Mouse (Mus musculus) kidney, postnatal 36 days (tissue): ENCODE measurements around the gene Ogn.

ENCODE experiments used
- DNase-seq, 2 experiments: peaks; one replicate each; pipeline ENCODE4 v3.0.0; 2021 to 2022; ENCODE audit warnings: mixed read lengths in 2 of 2

The Ogn gene

DNA sequence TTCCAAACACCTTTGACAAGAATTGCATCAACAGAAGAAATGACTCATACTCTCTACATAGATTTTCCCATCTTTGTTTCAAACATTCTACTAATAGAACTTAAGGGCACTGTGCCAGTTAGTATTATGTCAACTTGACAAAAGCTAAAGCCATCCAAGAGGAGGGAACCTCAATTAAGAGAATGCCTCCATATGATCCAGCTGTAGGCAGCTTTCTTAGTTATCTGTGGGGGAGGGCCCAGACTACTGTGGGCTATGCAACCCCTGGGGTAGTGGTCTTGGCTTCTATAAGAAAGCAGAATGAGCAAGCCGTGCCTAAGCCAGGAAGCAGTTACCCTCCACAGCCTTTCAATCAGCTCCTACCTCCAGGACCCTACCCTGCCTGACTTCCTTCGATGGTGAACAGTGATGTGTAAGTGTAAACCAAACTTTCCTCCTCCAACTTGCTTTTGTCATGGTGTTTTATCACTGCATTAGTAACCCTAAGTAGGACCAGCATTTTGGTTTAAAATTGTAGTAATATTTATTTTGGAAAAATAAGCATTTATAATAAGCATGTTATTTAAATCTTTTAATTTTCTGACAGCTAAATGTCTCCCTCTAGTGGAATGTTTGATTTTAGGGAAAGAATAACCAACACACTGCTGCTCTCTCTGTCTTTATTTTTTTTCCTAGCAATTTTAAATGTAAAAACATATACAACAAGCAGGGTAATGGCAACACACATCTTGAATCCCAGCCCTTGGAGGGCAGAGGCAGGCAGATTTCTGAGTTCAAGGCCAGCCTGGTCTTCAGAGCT is 37.1 kb downstream of the Ogn start:
- no peak for DNase-seq

DNA sequence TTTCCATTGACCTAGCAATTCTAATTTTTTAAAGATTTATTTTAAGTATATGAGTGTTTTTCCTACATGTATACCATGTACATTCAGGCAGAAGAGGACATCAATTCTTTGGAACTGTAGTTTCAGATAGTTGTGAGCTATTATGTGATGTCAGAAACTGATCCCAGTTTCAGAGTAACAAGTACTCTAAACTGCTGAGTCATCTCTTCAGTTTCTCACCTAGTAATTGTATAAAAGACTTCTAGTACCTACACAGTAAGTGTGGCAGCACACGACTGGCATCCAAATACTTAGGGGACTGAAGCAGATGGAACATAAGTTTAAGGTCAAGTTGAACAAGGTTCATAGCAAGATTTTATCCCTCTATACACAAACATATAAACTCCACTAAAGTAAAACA is 38.2 kb downstream of the Ogn start:
- DNase-seq = no peak

DNA sequence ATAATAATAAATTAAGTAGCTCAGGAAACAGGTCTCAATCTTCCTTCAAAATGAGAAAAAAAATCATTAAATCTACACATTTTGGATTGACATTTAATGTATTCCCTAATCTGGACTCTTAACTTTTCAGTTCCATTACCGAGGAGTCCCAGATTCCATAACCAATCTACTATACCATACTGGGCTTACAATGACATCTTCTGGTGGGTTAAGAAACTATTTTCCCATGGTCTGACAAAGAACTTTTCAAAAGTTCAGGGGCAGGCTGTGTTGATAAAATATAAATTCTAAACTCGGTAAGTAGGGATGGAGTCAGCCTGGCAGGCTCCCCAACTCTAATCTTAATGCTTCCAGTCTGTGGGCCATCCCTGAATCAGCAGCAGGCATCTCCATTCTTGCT is 43.3 kb downstream of the Ogn start:
- DNase-seq = no peak

DNA sequence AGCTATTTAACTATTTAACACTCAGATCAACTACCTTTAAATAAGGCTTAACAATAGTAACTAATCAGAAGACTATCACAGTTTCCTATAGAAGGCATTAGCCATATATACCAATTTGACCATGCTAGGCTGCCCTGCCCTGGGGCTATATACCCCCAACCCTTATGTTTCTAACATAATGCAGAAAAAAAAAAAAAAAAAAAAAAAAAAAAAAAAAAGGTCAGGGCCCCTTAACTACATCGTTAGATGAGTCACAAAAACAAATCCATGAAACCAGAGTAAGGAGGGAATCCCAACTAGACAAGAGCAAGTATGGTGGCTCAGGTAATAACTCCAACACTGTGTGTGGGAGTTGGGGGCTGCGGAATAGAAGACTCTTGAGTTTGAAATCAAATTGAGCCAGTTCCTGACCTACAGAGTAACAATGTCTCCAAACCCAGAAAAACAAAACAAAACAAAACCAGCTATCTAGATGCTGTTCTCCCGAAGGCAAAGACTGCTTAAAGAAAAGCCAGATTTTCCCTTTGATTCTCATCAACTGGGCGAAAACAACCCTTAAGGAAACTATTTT is 44.0 kb downstream of the Ogn start:
- no peak for DNase-seq

DNA sequence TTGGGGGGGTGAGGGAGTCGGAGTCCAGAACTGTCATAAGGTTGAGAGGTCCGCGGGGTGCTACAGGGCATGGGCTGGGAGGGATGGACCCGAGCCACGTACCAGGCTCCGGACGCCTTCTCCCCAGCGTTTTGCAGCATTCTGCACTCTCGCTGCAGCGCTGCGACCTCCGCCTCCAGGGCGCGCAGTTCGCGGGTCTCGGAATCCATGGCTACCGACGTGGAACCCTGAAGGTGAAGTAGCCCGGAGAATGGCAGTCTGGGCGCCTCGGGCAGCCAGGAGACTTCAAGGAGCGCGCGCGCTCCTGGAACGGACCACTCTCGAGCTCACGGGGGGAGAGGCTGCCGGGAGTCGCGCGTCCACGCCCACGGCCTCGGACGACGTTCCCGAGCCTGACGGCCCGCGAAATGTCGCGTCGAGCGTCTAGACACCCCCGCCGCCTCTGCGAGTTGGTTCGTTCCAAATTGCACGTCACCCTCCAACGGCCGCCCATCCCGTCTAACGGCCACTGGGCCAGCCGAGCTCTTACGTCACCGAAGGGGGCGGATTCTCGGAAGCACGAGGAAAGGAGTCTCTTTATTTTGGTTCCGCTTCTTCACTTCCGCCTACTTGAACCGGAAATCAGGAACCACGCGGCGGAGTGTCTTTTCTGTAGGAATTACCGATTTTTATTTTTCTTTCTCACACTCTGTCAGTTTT is 44.8 kb downstream of the Ogn start, which contains the start of the genes Cenpp and Nol8:
Cenpp (minus strand) TSS at position 305 of the 699 bp plus-strand sequence.
Nol8 (plus strand) TSS at position 598 of the 699 bp plus-strand sequence.
- peak; percentile 99 to 100 for DNase-seq

DNA sequence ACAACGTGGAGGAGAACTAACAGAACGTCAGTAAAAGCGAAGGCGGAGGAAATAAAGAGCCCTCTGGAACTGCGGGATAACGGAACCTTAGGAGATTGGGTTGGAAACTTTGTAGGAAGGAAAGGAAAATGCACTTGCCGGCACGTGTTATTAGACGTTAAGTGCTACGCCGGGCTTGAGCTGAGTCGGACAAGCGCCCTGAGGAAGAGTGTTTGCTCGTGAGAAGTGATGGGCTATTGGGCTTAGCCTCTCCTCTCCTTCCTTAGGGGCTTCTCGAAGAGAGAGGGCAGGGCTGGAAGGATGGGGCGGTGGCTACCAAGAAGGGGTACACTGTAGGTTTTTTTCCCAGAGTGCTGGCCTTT is 45.3 kb downstream of the Ogn start:
- peak in 1 of 2 experiments; percentile 65 for DNase-seq
